Mouse (Mus musculus) small intestine, adult 2 months (tissue): ENCODE results near the gene Golim4.

Experiments
- CTCF ChIP-seq: fragments of 200-500 bp; IDR thresholded peaks from 2 replicates; pipeline ENCODE4 v1.5.1; 2012; ENCODE audit warnings: low read depth, mild to moderate bottlenecking, control low read depth, inconsistent platforms, low read length, moderate library complexity, mixed read lengths; ENCODE audit not compliant: insufficient replicate concordance, insufficient read length; ENCODE audit errors: extremely low read depth
- POLR2A ChIP-seq: fragments of 200-500 bp; IDR thresholded peaks from 2 replicates; pipeline ENCODE4 v1.6.1; 2012; ENCODE audit warnings: low read depth, mild to moderate bottlenecking, control low read depth, inconsistent platforms, low read length, moderate library complexity

DNA sequence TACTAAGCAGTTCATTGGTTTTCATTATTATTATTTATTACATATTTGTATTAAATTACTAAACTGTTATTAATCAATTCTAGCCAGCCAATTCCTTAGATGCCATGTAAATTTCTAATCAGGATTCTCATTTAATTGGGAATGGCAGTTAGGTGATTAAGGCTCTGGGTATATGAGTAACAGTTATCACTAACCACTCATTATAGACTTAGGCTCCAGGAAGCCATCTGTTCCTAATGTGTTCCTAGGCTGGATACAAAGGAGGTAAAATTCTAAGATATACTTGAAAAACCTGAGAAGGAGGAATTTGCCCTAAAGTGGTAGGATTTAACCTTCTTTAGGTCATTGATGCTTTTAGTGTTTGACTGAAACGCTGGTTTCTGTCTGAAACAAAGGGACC lies 14.9 kb downstream of the Golim4 start:
- TF ChIP-seq CTCF (no peak), POLR2A (no peak)
